Mouse (Mus musculus): ENCODE data around the gene Litaf. TPM values are rescaled to one million over a fixed set of nuclear protein-coding genes. Genes with fewer than 3 reads are reported as not detected.

Gene Litaf
- total and polyA plus RNA-seq, 3 experiments, result 97.5 to 178 (median 154) TPM

DNA sequence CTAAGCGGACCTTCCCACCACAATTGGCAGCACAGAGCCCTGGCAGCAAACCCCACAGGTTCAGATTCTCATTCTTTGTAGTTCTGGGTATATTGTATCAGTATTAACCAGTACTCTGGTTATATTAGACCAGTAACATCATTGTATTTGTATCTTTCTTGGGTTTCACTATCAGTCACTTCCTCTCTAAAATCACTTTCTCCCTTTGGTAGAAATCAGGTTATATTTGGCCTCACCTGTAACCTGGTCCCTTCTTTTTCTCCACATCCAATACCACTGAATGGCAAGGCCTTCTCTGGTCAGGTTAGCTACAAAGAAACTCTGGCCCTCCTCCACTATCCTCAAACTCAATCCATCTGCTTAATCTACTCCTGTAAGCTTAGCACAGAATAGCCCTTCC, 38.9 kb upstream of the Litaf start:
- Histone ChIP-seq H3K79me2 (replicated peaks; ENCODE audit: control insufficient read depth, extremely low read depth, insufficient read depth, poor library complexity, severe bottlenecking) (peaks cover 6% of the 10 kb centered on the region; the same call in 1 of the 2 replicates), H3K27me3 (replicated peaks) (no peaks in the 10 kb centered on the region), H3K9ac (ENCODE audit: insufficient read depth, low read depth) (no peak overlapping the region), H3K36me3 (replicated peaks in 1 of 2; ENCODE audit: control insufficient read depth in 1 of 2, insufficient read depth in 1 of 2, low read length in 1 of 2) (peaks cover 35 to 69% of the 10 kb centered on the region in 2 experiments), H3K4me3 (replicated peaks in 1 of 3; ENCODE audit: low read depth in 2 of 3, low read length in 2 of 3, poor library complexity in 1 of 3) (no peak overlapping the region), H3K4me1 (ENCODE audit: control insufficient read depth in 1 of 2, insufficient read depth in 2 of 2) (peaks cover 13 to 51% of the 10 kb centered on the region in 2 experiments), H3K27ac (ENCODE audit: insufficient read depth, low read depth) (no peak overlapping the region), H3K9me3 (replicated peaks; ENCODE audit: low read length) (peaks cover 2% of the 10 kb centered on the region), H3K4me2 (ENCODE audit: insufficient read depth, low read depth, poor library complexity, severe bottlenecking) (no peak overlapping the region)
- TF ChIP-seq USF2 (conservative IDR thresholded peaks at IDR 0.05; ENCODE audit: low read depth, low read length) (no peak), EP300 (IDR thresholded peaks at IDR 0.05; ENCODE audit: low read length) (peak; percentile 74), PAX5 (IDR thresholded peaks at IDR 0.05; ENCODE audit: low read length) (no peak), ZMIZ1 (IDR thresholded peaks at IDR 0.05; ENCODE audit: low read depth, low read length) (no peak), ZC3H11A (IDR thresholded peaks at IDR 0.05; ENCODE audit: low read depth, low read length) (no peak), MXI1 (IDR thresholded peaks at IDR 0.05; ENCODE audit: low read depth, low read length) (no peak), GABPA (IDR thresholded peaks at IDR 0.05; ENCODE audit: insufficient replicate concordance, low read depth, low read length) (no peak), IRF4 (IDR thresholded peaks at IDR 0.05; ENCODE audit: low read depth, low read length) (peak; percentile 73), CHD2 (IDR thresholded peaks at IDR 0.05; ENCODE audit: low read length) (no peak), MAX (IDR thresholded peaks at IDR 0.05; ENCODE audit: low read length) (no peak), MAFK (IDR thresholded peaks at IDR 0.05; ENCODE audit: insufficient replicate concordance, low read length) (no peak), JUND (conservative IDR thresholded peaks at IDR 0.05; ENCODE audit: low read depth, low read length) (peak; percentile 79), JUN (IDR thresholded peaks at IDR 0.05; ENCODE audit: insufficient read depth, low read depth, low read length) (0 out of 2 replicates have a peak, but pooled peaks have one; percentile 21), SIN3A (IDR thresholded peaks at IDR 0.05; ENCODE audit: low read length) (no peak), KAT2A (IDR thresholded peaks at IDR 0.05; ENCODE audit: insufficient replicate concordance, low read length) (no peak), POLR2AphosphoS2 (IDR thresholded peaks at IDR 0.05; ENCODE audit: low read depth, low read length) (no peak), SMC3 (IDR thresholded peaks at IDR 0.05; ENCODE audit: low read depth, low read length) (no peak), HCFC1 (IDR thresholded peaks at IDR 0.05; ENCODE audit: low read depth, low read length) (no peak), CTCF (conservative IDR thresholded peaks at IDR 0.05 in 1 of 2, IDR thresholded peaks at IDR 0.05 in 1 of 2; ENCODE audit: low read depth in 2 of 2, low read length in 2 of 2) (no peak), NRF1 (IDR thresholded peaks at IDR 0.05; ENCODE audit: low read depth, low read length) (no peak), MAZ (IDR thresholded peaks at IDR 0.05; ENCODE audit: low read depth, low read length) (no peak), ELF1 (IDR thresholded peaks at IDR 0.05; ENCODE audit: low read depth, low read length) (no peak), MEF2A (IDR thresholded peaks at IDR 0.05; ENCODE audit: borderline replicate concordance, low read depth, low read length) (peak; percentile 63; the same call in 1 of the 2 replicates), MYC (IDR thresholded peaks at IDR 0.05; ENCODE audit: low read depth, low read length) (no peak), E2F4 (IDR thresholded peaks at IDR 0.05; ENCODE audit: insufficient replicate concordance, low read depth, low read length) (no peak), POLR2A (IDR thresholded peaks at IDR 0.05; ENCODE audit: low read depth, low read length) (no peak), ZKSCAN1 (IDR thresholded peaks at IDR 0.05; ENCODE audit: borderline replicate concordance, low read depth, low read length) (no peak), BHLHE40 (IDR thresholded peaks at IDR 0.05; ENCODE audit: low read depth, low read length) (no peak), ZNF384 (IDR thresholded peaks at IDR 0.05; ENCODE audit: low read depth, low read length) (no peak), RAD21 (IDR thresholded peaks at IDR 0.05; ENCODE audit: low read depth, low read length) (no peak), ETS1 (conservative IDR thresholded peaks at IDR 0.05; ENCODE audit: low read depth, low read length) (no peak), UBTF (IDR thresholded peaks at IDR 0.05; ENCODE audit: low read depth, low read length) (no peak), NELFE (IDR thresholded peaks at IDR 0.05; ENCODE audit: low read depth, low read length) (no peak), USF1 (IDR thresholded peaks at IDR 0.05; ENCODE audit: low read depth, low read length) (no peak), CHD1 (IDR thresholded peaks at IDR 0.05; ENCODE audit: low read depth, low read length) (no peak), TBP (conservative IDR thresholded peaks at IDR 0.05; ENCODE audit: low read depth, low read length) (no peak)
- in situ Hi-C loops (cut with MboI; ENCODE audit: low pct_ligation_motif_present, low pct_unique_long_range_greater_than_20kb, low sequenced_read_pairs) (loop anchor here (5.0 to 10.0 kb wide), 2 partner anchors 38 to 230 kb away; partner anchors contain the start of gene Litaf), dilution Hi-C loops (cut with MboI; ENCODE audit: extremely low pct_ligation_motif_present, extremely low pct_unique_long_range_greater_than_20kb, low sequenced_read_pairs) (no loop called here)
- DNase-seq (ENCODE audit: extremely low read depth), result no peak
